Mouse (Mus musculus) cerebellum, adult 2 months (tissue): Measurements from ENCODE around the gene Spata31d1b.

Experiments
- CTCF ChIP-seq: fragments of 200-500 bp; IDR thresholded peaks from 2 replicates; pipeline ENCODE4 v1.5.1; 2011; ENCODE audit warnings: low read depth, mild to moderate bottlenecking, control low read depth, low read length, moderate library complexity, borderline replicate concordance; ENCODE audit not compliant: insufficient read depth
- POLR2A ChIP-seq: fragments of 200-500 bp; IDR thresholded peaks from 2 replicates; pipeline ENCODE4 v1.6.1; 2011; ENCODE audit warnings: low read length, control low read depth, borderline replicate concordance; ENCODE audit not compliant: insufficient read depth

GRCm38 (mm10) chr13:59688338-59688770 is 23.7 kb upstream of the Spata31d1b start:
- TF ChIP-seq CTCF (no peak), POLR2A (no peak)
